ENCODE assay signal across 8 mouse cellular contexts in the genomic region with DNA sequence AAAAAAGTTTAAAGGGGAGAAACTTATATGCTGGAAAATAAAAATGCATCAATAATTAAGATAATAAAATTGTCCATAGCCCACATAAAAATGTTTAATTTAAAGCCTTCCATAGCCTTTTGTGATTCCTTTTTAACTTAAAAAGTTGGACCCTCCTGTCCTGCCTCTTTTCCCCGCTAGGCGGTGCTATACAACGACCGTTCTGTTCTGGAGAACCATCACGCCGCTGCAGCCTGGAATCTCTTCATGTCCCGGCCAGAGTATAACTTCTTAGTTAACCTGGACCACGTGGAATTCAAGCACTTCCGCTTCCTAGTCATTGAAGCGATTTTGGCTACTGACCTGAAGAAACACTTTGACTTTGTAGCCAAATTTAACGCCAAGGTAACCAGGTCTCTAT. TPM values are rescaled to one million over a fixed set of nuclear protein-coding genes. Genes with fewer than 3 reads are reported as not detected.
DNase-seq lines count a peak whose midpoint lies in the region; ATAC-seq lines count a peak whose summit lies in the region.

No protein-coding gene starts in this region.

- peak; percentile 36 for DNase-seq in layer of hippocampus, adult 11-12 months (ENCODE audit: low spot score)
- no peak for DNase-seq in layer of hippocampus, adult 9-10 months (ENCODE audit: low spot score)
- peak; percentile 20 for DNase-seq in WW6 (ENCODE audit: low read depth, low spot score)
- peak; percentile 50 to 72 for DNase-seq in cerebellum, postnatal 25 days
- DNase-seq in left cerebral cortex, postnatal 25 days (ENCODE audit: low spot score in 2 of 2), result peak; percentile 23 to 50
- DNase-seq in retina, postnatal 1 day, result peak; percentile 72
- DNase-seq in spleen, adult 18-20 months, result no peak

- ATAC-seq in granulocyte monocyte progenitor cell, adult 5-6 weeks (replicated peaks; ENCODE audit: poor library complexity, severe bottlenecking), result peak; percentile 80

- intact Hi-C loops in left cerebral cortex, postnatal 25 days (cut with DNase I), result loop anchor here (2.0 to 5.0 kb wide), 4 partner anchors 89 to 1029 kb away; no protein-coding TSS in a partner anchor

RNA-seq across cellular contexts. Expression of a gene that starts 35.5 kb away (rescaled TPM):
- not detected in 2 replicates for total RNA-seq in granulocyte monocyte progenitor cell, adult 5-6 weeks (2014; fragmentation: Nextera tagmentation)
- total RNA-seq in granulocyte monocyte progenitor cell, adult 5-6 weeks (2017), result not detected in 2 replicates
- total RNA-seq in left cerebral cortex, postnatal 25 days (2021), result 10 to 100 TPM; 73.2 to 79.7 TPM

Comparison
In these comparisons a context has a peak if more than half of its experiments do, and no peak if none do; other contexts are left out.
1. DNase-seq: peak in layer of hippocampus, adult 11-12 months (single experiment), WW6 (single experiment), cerebellum, postnatal 25 days (2 of 2), left cerebral cortex, postnatal 25 days (2 of 2) and retina, postnatal 1 day (single experiment); none in layer of hippocampus, adult 9-10 months (single experiment) and spleen, adult 18-20 months (0 of 2).
2. RNA of a gene that starts 35.5 kb away (total RNA-seq): 73.2 to 79.7 TPM in left cerebral cortex, postnatal 25 days; not detected in granulocyte monocyte progenitor cell, adult 5-6 weeks; every median in the first group is over 10 times any median in the second.